Mouse (Mus musculus) cortical plate, adult 2 months (tissue): ENCODE measurements around the gene Camkmt. TPM values are rescaled to one million over a fixed set of nuclear protein-coding genes. Genes with fewer than 3 reads are reported as not detected.

Experiments used
- H3K27ac ChIP-seq: fragments of 200-500 bp; 2 replicates; pipeline ENCODE4 v1.5.1; 2012; ENCODE audit warnings: low read length, control low read depth, inconsistent platforms; ENCODE audit not compliant: insufficient read depth
- H3K4me1 ChIP-seq: fragments of 200-500 bp; 2 replicates; pipeline ENCODE4 v1.6.1; 2011; ENCODE audit warnings: low read length; ENCODE audit not compliant: control insufficient read depth, insufficient read depth
- H3K4me3 ChIP-seq: fragments of 200-500 bp; 2 replicates; pipeline ENCODE4 v1.5.1; 2011; ENCODE audit warnings: mild to moderate bottlenecking, low read length, control low read depth; ENCODE audit not compliant: insufficient read depth
- CTCF ChIP-seq: fragments of 200-500 bp; IDR thresholded peaks from 2 replicates; pipeline ENCODE4 v1.5.1; 2011; ENCODE audit warnings: mild to moderate bottlenecking, control low read depth, low read length; ENCODE audit not compliant: insufficient read depth; ENCODE audit errors: extremely low read depth
- POLR2A ChIP-seq: fragments of 200-500 bp; IDR thresholded peaks from 2 replicates; pipeline ENCODE4 v1.6.1; 2011; ENCODE audit warnings: mild to moderate bottlenecking, low read length, control low read depth; ENCODE audit not compliant: insufficient read depth; ENCODE audit errors: extremely low read depth
- polyA plus RNA-seq: library from polyadenylated mRNA; depleted of rRNA; stranded (reverse); fragments of >200 nt; gene quantifications from 2 replicates; pipeline ENCODE4 v1.2.3, GENCODE M21; 2012

The Camkmt gene
- polyA plus RNA-seq, 1 experiment, result 7.0 TPM

- Histone ChIP-seq H3K4me1 (no peaks in the 10 kb centered on the region), H3K27ac (no peak overlapping the region), H3K4me3 (no peak overlapping the region)
- TF ChIP-seq POLR2A (no peak), CTCF (no peak)
These were observed 13.0 kb downstream of the Camkmt start for GRCm38 (mm10) chr17:85103310-85103709.

GRCm38 (mm10) chr17:85110640-85111039, 20.3 kb downstream of the Camkmt start:
- H3K27ac ChIP-seq, result no peak overlapping the region
- H3K4me3 ChIP-seq, result no peak overlapping the region
- no peaks in the 10 kb centered on the region for H3K4me1 ChIP-seq
- no peak for TF ChIP-seq POLR2A
- no peak for TF ChIP-seq CTCF

- H3K27ac ChIP-seq, result no peak overlapping the region
- H3K4me3 ChIP-seq, result no peak overlapping the region
- H3K4me1 ChIP-seq, result no peaks in the 10 kb centered on the region
- TF ChIP-seq CTCF (no peak), POLR2A (no peak)
These were observed 23.1 kb downstream of the Camkmt start for GRCm38 (mm10) chr17:85113441-85113840.

GRCm38 (mm10) chr17:85116643-85117042, 26.3 kb downstream of the Camkmt start:
- no peaks in the 10 kb centered on the region for H3K4me1 ChIP-seq
- no peak for TF ChIP-seq POLR2A
- peak; percentile 76 for TF ChIP-seq CTCF
- H3K27ac ChIP-seq, result no peak overlapping the region
- no peak overlapping the region for H3K4me3 ChIP-seq

GRCm38 (mm10) chr17:85138393-85138792, 48.0 kb downstream of the Camkmt start:
- Histone ChIP-seq H3K4me3 (no peak overlapping the region), H3K27ac (no peak overlapping the region), H3K4me1 (no peaks in the 10 kb centered on the region)
- TF ChIP-seq CTCF, result no peak
- no peak for TF ChIP-seq POLR2A

- Histone ChIP-seq H3K4me3 (no peak overlapping the region), H3K4me1 (no peaks in the 10 kb centered on the region), H3K27ac (no peak overlapping the region)
- TF ChIP-seq POLR2A (no peak), CTCF (no peak)
These were observed 51.3 kb downstream of the Camkmt start for GRCm38 (mm10) chr17:85141621-85142020.

GRCm38 (mm10) chr17:85142495-85143111, 52.3 kb downstream of the Camkmt start:
- Histone ChIP-seq H3K4me3 (no peak overlapping the region), H3K4me1 (no peaks in the 10 kb centered on the region), H3K27ac (no peak overlapping the region)
- TF ChIP-seq CTCF, result no peak
- no peak for TF ChIP-seq POLR2A

GRCm38 (mm10) chr17:85144141-85144540, 53.8 kb downstream of the Camkmt start:
- TF ChIP-seq CTCF (no peak), POLR2A (no peak)
- Histone ChIP-seq H3K27ac (no peak overlapping the region), H3K4me1 (no peaks in the 10 kb centered on the region), H3K4me3 (no peak overlapping the region)

GRCm38 (mm10) chr17:85148348-85148747, 58.0 kb downstream of the Camkmt start:
- Histone ChIP-seq H3K4me3 (no peak overlapping the region), H3K4me1 (no peaks in the 10 kb centered on the region), H3K27ac (no peak overlapping the region)
- TF ChIP-seq CTCF (no peak), POLR2A (no peak)

- Histone ChIP-seq H3K4me3 (no peak overlapping the region), H3K27ac (no peak overlapping the region), H3K4me1 (no peaks in the 10 kb centered on the region)
- no peak for TF ChIP-seq POLR2A
- no peak for TF ChIP-seq CTCF
These were observed 58.9 kb downstream of the Camkmt start for GRCm38 (mm10) chr17:85149211-85149738.
